Mouse (Mus musculus): ENCODE measurements around the gene Jup.

The Jup gene

DNA sequence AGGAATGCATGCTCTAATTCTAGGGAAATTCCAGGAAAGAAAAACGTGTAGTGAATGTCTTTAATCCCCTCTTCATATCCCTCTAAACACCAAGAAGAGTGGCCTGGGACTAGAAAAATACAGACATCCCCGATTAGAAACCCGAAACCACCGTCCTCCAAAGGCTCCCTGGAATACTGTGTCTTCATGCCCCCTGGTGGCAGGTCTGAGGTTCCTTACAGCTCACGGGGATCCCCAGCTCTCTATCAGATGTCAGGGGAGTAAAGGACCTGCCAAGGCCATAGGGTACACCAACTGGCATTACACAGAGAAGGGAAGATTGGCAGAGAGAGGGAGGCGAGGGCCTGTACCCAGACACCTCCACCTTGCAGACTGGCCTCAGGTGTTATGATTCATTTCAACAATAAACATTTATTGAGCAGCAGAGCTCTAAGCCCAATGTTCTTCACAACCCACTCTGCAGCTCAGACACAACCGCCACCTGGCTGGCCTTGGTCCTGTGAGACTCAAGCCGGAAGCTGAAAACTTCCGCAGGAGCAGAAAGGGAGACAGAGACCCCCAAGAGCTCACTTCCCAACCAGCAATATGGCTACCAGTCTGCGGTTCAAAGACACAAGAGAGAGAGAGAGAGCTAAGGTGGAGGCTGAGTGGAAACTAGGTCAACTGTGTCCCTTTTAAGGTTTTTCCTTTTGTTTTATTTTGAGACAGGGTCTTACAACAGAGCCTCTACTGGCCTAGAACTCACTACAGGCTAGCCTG lies 10.7 kb upstream of the Jup start:
- DNase-seq (ENCODE audit: low read depth, low spot score) = peak; percentile 79

DNA sequence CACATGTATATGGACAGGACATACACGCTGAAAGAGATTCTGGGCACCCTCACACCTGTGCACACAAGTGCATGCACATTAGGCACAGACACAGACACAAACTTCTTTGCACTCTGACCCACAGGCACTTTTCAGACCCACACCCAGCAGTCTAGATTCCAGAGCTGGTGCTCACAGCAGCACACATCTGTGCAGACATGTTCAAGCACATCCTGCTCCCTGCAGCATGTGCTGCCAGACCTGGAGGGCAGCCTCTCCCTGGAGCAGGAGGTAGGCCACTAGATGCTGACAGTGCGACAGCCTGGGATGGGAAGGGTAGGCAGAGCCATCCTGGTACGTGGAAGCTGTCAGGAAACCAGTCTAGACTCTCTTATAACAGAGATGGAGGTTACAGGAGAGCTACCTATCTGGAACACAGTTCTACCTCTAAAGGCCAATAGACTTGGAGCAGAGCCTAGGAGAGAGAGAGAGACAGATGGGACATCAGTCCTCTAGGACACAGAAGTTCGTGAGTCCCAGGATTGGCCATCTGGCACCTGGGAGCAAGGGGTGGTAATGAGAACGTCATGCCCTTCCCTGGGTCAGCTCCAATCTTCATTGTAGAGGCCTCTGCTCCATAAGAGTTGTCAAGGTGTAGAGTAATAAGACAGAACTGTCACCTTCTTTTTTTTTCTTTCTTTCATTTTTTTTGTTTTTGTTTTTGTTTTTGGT lies 9.6 kb upstream of the Jup start:
- no peak for DNase-seq (ENCODE audit: low read depth, low spot score)

DNA sequence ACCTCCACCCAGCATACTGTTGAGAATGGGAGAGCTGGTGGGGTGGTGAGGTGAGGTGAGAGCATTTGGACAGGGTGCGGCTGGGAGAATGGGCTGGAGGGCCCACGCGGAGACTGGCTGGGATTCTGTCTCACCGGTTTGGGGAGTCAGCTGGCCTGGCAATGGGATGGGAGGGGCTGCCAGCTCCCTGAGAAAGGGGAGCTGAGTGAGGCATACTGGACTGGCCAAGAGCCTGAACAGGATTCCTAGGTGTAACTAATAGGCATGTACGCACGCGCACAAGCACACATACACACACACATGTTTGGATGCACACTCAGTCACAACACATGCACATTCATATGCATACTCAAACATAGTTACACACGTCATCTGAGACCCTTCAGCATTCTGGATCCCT lies 8.7 kb upstream of the Jup start:
- no peak for DNase-seq (ENCODE audit: low read depth, low spot score)

DNA sequence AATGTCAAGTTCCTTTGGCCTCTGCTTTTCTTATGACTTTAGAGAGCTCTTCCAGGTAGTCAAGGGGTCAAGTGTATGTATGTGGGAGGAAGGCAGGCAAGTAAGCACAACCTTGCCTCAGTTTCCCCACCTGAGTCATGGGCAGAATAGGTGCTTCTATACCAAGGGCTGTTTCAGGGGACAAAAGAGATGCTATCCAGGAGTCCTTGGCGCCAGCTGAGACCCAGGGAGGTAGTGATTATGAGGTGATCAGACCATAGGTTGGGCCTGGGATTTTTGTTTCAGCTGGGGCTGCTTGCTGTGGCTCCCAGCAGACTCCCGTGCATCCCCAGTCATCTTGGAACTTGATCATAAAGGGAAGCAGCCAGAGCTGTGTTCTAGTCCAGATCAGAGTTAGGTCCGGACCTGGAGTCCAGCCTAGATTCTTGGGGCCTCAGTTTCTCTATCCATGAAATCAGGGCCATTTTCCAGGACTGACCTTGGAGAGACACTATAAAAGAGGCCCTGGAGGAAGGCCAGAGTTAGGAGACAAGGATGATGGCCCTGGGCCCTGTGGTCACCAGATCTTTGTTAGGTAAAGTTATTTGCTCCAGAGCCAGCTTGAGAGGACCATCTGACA lies 7.0 kb upstream of the Jup start:
- no peak for DNase-seq (ENCODE audit: low read depth, low spot score)

DNA sequence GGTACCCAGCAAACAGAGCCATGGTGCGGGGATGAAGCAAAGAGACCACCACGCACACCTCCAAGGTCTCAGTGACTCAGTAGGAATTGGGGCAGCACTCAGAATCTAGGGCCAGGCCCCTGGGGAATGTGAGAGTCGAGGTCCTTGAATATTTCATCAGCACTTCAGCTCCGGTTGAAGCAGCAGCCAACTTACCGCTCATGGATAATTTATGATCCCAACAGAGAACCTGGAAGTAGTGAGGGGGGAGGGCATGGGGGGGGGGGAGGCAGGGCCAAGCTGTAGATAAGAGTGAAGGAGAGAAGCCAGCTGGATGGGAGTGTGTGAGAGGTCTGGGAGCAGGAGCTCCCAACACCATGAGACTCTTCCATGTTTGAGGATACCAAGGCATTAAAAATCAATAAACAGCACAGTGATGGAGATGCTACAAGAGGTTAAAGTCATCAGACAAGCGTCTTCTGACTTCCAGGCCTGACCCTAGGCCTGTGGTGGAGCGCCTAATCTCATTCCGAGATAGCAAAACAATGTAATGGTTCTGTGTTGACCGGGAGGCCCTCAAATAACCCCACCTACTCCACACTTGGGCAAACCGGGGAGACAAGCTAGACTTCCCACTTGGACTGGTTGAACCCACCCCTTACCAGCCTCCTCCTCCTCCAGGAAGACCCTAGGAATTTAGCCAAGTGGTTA lies 6.0 kb upstream of the Jup start:
- no peak for DNase-seq (ENCODE audit: low read depth, low spot score)

DNA sequence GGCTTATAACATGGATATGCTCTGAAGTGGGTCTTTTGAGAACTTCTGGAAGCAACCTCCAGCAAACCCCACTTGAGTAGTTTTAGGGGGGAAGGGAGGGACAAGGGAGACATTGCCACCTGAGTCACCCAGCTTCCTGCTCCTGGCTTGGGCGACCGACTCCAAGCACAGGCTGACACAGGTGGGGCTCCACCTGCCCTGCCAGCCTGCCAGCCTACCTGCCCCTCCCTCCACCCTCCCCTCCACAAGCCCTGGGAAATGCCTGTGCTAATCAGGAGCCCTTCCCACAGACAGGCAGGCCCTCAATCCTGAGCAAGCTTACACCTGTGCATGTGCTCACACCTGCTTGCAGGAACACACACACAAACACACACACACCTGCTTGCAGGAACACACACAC lies 5.1 kb upstream of the Jup start:
- no peak for DNase-seq (ENCODE audit: low read depth, low spot score)

DNA sequence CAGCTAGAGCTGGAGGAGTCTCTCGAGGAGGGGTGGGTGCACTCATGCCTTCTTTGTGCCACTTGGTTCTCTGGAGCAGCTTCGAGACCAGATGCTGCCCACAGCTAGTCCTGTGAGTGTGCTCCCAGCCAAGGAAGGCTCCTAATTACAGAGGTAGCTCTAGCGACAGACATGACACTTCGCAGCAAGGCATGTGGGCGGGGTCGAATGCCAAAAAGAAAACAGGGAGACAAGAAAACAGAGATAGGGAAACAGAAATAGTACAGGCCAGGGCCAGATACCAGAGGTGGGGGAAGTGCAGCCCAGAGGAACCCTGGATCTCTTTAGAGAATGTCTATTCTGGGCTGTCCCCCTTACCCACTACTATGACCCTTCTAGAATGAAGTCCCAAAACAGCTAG lies 4.7 kb upstream of the Jup start:
- DNase-seq (ENCODE audit: low read depth, low spot score) = no peak

DNA sequence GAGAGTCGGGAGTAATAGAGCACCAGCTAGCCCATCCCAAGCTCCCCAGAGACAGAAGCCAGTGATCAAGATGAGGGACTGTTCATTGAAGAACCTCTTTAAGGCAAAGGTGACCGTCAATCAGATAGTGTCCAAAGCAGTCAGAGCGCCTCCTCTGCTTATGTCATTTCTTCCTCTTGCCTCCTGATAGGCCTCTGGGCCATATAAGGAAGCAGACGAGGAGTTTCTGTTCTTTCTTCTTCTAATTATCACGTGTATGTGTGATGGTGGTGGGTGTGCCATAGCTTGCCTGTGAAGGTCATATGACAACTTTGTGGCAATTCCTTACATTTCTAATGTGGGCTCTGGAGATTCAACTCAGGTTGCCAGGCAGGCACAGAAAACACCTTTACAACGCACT lies 3.3 kb upstream of the Jup start:
- no peak for DNase-seq (ENCODE audit: low read depth, low spot score)

DNA sequence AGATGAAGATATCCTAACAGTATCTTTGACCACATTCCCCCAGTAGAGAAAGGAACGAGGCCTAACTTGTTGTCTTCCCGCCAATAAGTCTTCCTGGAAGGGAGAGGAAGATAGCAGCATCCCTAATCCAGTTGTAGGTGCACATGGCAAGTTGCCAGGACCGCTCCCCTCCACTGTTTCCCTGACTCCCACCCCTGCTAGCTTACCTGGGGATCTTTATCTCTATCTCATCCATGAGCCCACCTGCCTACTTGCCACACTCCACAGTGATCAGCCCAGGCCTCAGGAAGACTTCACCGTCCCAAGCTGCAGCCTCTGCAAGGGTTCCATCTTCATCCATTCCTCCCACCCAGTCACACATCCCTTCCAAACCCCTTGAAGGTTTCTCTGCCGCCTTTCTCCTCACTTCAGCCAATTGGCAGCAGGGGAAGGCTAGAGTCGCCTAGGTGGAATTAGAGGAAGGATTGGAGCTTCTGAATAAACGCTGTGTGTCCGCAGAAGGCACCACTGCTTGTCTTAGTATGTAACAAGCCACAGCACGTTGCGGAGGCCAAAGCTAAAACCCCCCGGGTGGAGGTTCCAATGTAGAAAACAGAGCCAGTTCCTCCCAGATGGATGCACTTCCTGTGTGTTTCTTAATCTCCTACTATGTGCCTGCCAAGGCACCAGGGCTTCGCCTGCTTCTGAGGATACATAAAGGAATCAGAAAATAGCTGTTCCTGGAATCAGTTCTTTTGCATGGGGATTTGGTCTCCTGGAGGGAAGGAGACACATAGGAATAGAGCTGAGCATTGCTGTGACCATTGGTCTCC lies 2.4 kb upstream of the Jup start:
- DNase-seq (ENCODE audit: low read depth, low spot score) = no peak

DNA sequence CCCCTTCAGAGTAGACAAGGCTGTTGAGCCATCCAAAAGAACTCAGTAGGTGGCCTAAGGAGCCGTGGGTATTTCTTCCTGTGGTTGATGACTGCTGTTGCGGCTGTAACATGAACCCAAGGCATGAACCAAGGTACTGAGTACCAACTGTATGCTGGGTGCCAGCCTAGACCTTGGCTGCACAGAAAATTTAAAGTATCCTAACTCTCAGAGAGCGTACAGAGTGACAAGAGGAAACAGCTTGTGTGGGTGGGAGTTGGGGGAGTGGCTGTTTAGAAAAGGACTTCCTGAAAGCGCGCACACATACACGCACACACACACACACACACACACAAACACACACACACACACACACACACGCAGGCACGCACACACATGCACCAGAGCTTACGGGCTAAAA lies 1.8 kb upstream of the Jup start:
- no peak for DNase-seq (ENCODE audit: low read depth, low spot score)

DNA sequence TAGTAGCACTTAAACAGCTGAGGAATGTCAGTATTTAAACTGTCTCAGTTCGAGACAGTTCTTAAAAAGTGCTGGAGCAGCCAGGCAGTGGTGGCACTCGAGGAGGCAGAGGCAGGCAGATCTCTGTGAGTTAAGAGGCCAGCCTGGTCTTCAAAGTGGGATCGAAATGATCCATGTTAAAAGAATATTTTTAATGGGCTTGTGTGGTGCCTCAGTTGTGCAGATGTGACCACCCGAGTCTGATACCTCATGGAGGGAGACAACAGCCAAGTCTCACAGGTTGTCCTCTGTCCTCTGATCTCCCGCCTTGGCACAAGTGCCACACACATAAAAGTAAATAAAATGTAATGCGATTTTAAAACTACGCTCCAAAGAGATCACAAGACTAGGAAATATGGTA lies 954 bp upstream of the Jup start:
- no peak for DNase-seq (ENCODE audit: low read depth, low spot score)

DNA sequence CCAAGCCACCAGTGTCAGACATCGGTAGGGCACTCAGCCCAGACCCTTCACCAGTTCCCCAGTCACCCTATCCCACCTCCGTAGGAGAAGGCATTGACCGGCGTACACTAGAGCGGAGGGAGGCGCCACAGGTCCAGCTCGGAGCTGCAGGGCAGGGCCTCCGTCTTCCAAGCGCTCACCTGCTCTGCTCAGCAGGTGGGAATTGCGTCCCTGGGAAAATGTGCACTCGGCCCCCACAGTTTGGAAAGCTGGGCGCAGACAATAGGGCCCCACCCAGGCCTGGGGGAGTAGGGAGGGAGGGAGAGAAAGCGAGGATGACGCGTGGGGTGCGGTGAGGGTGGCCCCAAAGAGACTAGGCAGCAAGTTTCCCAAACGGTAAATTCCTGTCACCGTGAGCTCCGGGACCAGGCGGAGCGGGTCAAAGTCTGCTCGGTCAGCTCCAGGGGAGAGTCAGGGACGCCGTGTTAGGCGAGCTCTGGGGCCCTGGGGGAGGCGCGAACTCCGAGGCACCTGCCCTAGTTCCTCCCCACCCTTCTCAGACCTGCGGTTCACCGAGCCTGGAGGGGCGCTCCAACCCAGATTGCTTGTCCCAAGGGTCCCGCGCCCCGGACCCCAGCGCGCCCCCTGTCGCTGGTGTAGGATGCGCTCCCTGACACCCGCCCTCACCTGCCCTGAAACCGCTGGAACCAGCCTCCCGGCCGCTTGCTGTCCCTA lies 520 bp downstream of the Jup start:
- DNase-seq (ENCODE audit: low read depth, low spot score) = peak; percentile 77

DNA sequence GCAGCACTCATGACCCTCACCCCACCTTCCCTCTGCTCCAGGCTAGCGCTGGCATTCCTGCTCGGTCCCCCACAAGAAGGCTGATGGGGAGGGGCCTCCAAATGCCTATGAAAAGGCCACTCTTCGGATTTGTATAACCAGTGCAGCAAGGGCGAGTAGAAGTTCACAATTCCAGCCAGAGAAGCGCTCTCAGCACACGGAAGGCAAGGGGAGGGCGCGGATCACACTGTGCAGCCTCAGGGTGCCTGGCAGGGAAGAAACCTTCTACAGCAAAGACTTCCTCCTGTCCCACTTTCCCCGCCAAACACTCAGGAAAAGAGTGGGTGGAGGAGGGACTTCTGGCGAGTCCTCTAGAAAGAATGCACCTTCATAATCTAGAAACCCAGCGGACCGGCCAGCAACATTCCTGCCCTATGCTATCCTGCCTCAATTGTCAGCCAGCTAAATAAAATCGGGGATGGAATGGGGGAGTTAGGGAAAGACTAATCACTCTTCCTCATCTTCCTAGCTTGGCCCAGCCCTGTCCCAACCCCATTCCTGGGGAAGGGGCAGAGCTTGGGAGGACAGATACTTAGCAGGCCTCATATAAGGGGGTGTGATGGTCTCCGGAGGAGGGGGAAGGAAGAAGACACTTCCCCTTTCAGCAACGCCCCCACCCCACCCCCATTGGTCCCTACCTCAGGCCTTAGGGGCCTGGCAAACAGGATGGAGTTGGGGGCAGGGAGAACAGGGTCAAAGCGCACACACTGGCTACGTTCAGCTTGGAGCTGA lies 1.5 kb downstream of the Jup start:
- peak; percentile 84 for DNase-seq (ENCODE audit: low read depth, low spot score)

DNA sequence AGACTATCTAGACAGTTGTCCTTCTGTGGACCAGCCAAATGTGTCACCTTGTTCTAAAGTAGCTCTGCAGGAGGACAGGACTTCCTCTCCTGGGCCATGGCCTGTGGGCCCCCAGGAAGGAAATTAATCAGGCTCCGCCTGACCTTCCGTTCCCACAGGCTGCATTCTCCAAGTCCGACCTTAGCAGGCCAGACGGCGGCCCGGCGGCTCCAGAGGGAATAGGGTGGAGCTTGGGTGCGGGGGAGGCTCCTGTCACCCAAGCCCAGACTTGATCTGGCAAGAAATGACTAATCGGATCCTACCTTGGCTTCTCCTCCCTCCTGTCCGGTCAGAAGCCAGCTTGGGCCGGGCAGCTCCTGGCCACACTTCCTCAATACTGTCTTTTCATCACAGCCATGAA lies 2.4 kb downstream of the Jup start:
- DNase-seq (ENCODE audit: low read depth, low spot score) = peak; percentile 58

DNA sequence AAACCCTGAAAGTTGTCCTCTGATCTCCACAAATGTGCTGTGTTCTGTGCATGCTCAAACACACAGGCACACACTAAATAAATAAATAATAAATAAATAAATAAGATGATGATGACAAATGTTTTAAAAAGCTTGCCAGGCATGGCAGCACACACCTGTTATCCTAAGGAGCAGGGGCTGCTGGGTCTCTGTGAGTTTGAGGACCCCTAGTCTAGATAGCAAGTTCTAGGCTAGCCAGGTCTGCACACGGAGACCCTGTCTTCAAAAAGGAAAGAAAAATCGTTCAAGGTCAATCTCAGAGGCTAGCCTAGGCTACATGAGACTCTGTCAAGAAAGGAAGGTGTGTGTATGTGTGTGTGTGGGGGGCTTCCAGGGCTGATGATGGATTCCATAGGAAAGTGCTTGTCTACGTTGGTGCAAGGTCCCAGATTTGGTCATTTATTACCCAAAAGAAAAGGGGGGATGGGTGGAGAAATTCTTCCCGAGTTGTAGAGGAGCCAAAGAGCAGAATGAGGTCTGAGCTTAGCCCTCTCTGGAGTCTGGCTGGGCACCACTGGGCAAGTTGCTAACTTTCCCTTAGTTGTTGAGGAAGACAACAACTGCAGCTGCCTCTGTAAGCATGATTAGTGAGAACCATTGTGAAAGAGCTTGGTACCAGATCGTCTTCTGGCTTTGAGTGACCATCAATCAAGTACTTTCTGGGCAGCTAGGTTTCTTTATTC lies 3.0 kb downstream of the Jup start:
- no peak for DNase-seq (ENCODE audit: low read depth, low spot score)

DNA sequence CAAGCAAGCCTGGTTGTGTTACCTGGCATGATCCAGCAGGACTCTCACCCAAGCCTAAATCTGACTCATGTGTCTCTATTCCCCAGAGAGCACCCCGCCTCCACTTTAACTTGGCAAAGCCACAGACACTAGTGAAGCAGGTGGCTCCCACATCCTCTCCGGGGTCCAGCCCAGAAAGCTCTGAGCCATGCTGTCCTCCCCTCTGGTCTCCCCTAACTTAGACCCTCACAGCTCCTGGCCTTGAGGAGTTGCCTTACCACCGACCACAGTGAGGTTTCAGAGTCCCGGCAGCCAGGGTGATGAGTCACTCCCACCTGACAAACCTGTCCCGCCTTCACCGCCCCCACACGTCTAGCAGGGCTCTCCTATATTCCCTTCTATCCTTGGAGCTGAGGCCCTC lies 3.8 kb downstream of the Jup start:
- DNase-seq (ENCODE audit: low read depth, low spot score) = no peak

DNA sequence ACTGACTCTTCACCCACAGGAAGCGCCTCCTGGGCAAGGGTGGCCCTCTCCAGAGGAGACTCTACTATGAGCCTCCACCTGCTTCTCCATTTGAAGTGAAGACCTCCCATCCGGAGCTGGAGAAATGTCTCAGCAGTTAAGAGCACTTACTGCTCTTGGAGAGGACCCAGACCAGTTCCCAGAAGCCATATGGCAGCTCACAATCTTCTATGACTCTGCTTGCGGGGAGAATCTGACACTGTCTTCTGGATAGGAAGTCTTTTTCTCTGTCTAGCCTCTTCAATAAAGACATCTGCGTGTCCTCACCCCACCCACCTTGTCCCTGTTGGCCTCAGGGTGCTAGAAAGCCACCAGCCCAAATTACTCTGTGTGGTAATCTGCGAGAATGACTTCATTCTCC lies 4.6 kb downstream of the Jup start:
- no peak for DNase-seq (ENCODE audit: low read depth, low spot score)

DNA sequence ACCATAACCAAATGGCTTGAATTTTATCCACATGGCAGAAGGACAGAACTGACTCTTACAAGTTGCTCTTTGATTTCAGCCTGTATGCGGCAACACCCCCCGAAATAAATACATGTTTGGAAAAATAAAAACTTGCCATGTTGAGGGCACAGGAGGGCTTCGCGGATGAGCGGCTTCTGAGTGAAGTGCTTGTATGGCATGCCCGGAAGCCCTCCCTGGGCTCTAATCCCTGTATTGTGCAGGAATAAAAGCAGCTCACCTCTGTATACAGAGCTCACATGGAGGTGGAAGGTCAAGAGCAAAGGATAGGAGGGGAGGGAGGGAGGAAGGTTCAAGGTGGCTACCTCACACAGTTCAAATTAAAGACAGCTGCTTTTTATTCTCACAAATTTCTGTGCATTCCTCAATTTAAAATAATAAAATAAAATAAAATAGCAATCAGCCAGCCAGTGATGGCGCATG lies 5.6 kb downstream of the Jup start:
- DNase-seq (ENCODE audit: low read depth, low spot score) = no peak

DNA sequence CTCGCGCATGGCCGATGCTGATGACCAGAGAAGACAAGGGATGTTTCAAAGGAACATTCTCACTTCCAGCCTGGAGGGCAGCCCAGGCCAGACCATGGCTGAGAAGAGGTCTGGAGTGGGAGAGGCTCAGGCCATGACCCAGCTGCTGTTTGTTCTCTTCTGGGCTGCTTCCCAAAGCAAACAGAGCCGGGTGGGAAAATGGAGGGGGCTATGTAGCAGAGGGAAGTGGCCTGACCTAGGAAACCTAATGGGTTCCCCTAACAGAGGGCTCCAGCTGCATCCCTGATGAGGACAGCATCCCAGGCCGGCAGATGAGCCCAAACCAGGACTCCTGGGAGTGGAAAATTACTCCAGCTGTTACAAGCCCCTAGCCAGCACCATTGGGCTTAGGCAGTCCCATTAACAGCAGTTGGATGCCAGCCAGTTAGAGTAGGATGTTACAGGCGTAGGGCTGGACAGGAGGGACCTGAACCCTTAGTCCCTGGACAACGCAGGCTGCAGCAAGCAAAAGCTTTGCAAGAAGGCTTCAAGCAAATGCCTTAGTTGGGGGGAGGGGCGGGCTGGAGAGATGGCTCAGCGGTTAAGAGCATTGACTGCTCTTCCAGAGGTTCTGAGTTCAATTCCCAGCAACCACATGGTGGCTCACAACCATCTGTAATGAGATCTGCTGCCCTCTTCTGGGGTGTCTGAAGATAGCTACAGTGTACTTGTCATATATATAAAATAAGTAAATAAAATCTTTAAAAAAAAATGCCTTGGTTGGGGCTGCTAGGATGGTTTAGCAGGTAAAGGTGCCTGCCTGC lies 6.3 kb downstream of the Jup start:
- peak; percentile 68 for DNase-seq (ENCODE audit: low read depth, low spot score)

Measured in ES-CJ7 (cell line).